Mouse (Mus musculus): ENCODE results near the gene Phldb2. TPM values are rescaled to one million over a fixed set of nuclear protein-coding genes. Genes with fewer than 3 reads are reported as not detected.
A peak's percentile ranks its signal among the peaks of the same experiment; 100 is the strongest.

The Phldb2 gene
- polyA plus RNA-seq, 1 experiment from 2014 or later = 28.0 TPM

DNA sequence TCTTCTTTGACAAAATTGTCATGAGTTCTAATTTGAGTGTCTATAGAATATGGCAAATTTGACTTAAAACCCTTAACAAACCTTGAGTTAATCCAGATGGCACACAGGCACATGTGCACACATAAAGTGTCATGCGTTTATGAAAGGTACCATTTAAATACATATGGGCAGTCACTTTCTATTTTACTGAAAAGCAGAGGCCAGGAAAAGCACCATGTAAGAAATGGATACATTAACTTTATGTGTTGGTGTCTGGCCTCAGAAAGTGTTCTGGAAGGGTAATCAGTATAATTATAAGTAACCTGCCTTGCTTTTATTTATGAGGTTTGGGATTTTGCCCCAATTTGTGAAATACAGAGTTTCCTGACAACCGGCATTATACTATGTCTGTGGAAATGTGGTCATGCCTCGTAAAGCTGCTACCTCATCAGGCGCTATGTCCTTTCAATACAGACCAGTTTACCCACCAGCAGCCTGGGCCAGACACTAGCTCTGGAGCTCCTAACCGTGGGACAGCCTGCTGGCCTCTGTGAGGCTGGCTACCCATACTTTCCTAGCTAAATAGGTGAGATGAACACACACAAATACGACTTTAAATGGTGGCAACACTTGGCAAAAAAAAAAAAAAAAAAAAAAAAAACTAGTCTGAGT is 73.2 kb downstream of the Phldb2 start:
- Histone ChIP-seq H3K4me3 (no peak overlapping the region), H3K36me3 (replicated peaks) (no peaks in the 10 kb centered on the region), H3K9me3 (no peaks in the 10 kb centered on the region), H3K27me3 (ENCODE audit: poor library complexity, severe bottlenecking) (no peaks in the 10 kb centered on the region), H3K27ac (no peak overlapping the region), H3K4me1 (no peaks in the 10 kb centered on the region)
- no peak for DNase-seq (ENCODE audit: extremely low spot score, low spot score)
- WGBS = 86% methylated on average over 6 of the region's 6 CpGs

DNA sequence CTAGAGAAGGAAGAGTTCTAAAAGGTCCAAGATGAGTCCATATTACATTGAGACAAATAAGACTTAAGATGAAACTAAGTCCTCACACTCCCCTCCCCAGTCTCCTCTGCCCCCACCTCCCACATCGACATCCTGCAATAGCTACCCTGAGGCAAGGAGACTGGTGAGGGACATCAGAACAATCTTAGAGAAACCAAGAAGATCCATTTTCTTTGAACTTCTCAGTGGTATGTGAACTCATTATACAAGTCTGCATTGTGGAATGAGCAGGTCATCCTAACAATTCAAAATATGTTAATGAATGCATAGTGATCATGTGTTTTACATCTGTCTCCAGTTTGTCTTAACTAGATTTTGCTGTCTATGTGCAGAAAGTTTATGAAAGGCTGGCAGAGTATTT is 75.7 kb downstream of the Phldb2 start:
- 81% methylated on average over 1 of the region's 1 CpGs for WGBS
- Histone ChIP-seq H3K27me3 (ENCODE audit: poor library complexity, severe bottlenecking) (no peaks in the 10 kb centered on the region), H3K9me3 (no peaks in the 10 kb centered on the region), H3K4me3 (no peak overlapping the region), H3K4me1 (no peaks in the 10 kb centered on the region), H3K27ac (no peak overlapping the region), H3K36me3 (replicated peaks) (no peaks in the 10 kb centered on the region)
- DNase-seq (ENCODE audit: extremely low spot score, low spot score) = no peak

DNA sequence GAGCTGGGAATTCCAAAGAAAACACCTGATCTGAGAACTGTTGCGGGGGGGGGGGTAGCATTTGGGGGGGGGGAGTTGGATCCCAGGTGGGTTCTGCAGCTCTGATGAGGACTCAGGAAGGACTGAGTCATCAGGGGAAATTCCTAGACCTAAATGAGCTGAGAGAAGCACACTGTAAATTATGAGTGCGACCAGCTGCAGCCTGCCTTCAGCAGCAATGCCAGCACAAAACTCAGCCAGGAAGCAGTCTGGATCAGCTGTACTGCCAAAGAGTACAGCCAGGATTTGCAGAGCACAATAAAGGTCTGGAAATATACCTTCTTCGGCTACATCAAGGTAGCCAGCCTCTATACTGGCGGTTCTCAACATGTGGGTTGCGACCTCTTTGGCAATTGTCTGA is 76.2 kb downstream of the Phldb2 start:
- Histone ChIP-seq H3K9me3 (no peaks in the 10 kb centered on the region), H3K4me3 (no peak overlapping the region), H3K36me3 (replicated peaks) (no peaks in the 10 kb centered on the region), H3K27me3 (ENCODE audit: poor library complexity, severe bottlenecking) (no peaks in the 10 kb centered on the region), H3K27ac (no peak overlapping the region), H3K4me1 (no peaks in the 10 kb centered on the region)
- DNase-seq (ENCODE audit: extremely low spot score, low spot score) = no peak
- WGBS = 92% methylated on average over 5 of the region's 5 CpGs

DNA sequence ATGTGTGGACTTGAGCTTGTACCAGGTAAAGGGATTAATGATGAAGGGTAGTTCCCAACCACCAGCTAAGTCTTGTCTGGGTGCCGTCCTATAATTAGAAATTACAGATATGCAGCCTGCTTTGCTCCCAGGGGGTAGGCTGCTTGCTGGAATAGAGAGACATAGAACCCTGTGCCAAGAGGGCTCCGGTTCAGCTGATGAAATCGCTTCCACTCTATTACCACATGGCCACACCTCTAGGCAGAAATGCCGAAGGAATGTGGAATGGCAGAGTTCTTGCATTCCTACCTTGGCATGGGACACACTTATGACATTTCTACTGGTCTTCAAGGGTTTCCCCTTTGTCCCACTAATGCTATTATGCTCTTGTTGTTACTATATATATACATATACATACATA is 80.0 kb downstream of the Phldb2 start:
- H3K4me3 ChIP-seq = no peak overlapping the region
- H3K27ac ChIP-seq = no peak overlapping the region
- no peak for DNase-seq (ENCODE audit: extremely low spot score, low spot score)
- H3K27me3 ChIP-seq (ENCODE audit: poor library complexity, severe bottlenecking) = no peaks in the 10 kb centered on the region
- H3K4me1 ChIP-seq = no peaks in the 10 kb centered on the region
- H3K36me3 ChIP-seq (replicated peaks) = no peaks in the 10 kb centered on the region
- WGBS = 87% methylated on average over 4 of the region's 4 CpGs
- H3K9me3 ChIP-seq = no peaks in the 10 kb centered on the region

DNA sequence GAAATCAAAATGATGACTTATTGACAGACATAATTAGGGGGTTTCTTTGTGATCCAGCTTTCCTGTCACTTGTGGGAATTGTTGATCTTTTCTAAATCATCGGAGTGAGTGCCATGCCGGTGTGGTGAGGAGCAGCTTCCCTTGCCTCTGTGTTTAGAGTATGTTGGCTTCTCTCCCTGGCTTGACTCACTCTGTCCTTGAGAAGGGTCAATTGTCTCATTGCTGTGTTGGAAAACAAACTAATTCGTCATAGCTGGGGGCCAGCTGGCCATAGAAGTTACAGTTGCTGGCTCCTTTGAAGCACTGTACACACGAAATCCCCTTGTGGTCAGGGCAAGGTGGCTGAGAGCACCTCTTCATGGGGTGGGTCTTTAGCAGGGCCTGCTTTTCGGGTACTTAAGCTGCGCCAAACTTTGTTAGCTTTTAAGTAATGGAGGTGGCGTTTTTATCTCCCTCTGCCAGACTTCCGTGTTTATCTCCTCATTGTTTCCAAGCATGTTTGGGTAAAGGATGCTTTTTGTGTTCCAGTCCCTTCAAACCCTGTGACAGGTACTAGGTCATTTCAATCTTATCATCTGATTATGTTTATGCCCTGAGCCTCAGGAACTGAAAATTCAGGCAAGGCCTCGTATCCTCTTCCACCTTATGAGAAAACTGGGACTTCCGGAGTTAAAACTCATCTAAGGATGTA is 82.0 kb downstream of the Phldb2 start:
- H3K4me1 ChIP-seq = no peaks in the 10 kb centered on the region
- no peaks in the 10 kb centered on the region for H3K9me3 ChIP-seq
- DNase-seq (ENCODE audit: extremely low spot score, low spot score) = no peak
- H3K36me3 ChIP-seq (replicated peaks) = no peaks in the 10 kb centered on the region
- 90% methylated on average over 10 of the region's 10 CpGs for WGBS
- H3K27ac ChIP-seq = no peak overlapping the region
- H3K27me3 ChIP-seq (ENCODE audit: poor library complexity, severe bottlenecking) = no peaks in the 10 kb centered on the region
- no peak overlapping the region for H3K4me3 ChIP-seq

DNA sequence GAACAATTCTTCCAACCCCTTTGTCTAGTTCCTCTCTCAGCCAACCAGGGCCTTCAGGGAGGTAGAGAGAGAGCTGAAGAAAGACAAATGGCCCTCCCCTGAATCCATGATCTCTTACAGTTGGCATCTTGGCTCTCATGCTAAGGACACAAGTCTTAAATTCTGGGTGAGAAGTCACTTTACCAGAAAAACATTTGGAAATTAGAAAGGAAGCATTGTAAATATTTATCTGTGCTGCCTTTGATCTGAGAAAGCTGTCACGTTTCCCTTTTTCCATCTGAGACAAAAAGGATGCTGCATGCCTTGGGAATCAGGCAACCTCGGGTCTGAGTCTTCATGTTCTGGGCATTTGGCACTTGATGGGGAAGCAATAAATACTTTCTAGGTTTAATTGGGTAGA is 82.7 kb downstream of the Phldb2 start:
- Histone ChIP-seq H3K4me1 (no peaks in the 10 kb centered on the region), H3K27me3 (ENCODE audit: poor library complexity, severe bottlenecking) (no peaks in the 10 kb centered on the region), H3K9me3 (no peaks in the 10 kb centered on the region), H3K36me3 (replicated peaks) (no peaks in the 10 kb centered on the region), H3K4me3 (no peak overlapping the region), H3K27ac (no peak overlapping the region)
- WGBS = 67% methylated on average over 2 of the region's 2 CpGs
- DNase-seq (ENCODE audit: extremely low spot score, low spot score) = no peak

DNA sequence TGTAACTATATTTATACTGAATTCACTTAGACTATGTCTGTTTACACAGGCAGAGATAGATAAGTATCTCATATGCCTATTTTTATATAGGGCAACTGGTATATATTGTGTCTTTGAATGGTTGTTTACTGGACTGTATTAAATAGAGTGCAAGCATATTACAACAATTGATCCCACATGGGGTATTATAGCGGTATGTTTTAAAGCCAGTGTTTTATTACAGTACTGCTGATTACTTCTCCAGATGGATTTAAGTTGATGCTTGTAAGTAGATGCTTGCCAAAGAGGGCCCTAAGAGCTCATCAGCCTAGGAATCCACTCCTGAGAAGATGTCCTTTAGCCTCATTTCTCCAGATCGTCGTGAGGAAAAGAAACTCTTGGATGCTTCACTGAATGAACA is 84.4 kb downstream of the Phldb2 start:
- Histone ChIP-seq H3K27me3 (ENCODE audit: poor library complexity, severe bottlenecking) (no peaks in the 10 kb centered on the region), H3K27ac (no peak overlapping the region), H3K4me3 (no peak overlapping the region), H3K4me1 (no peaks in the 10 kb centered on the region), H3K9me3 (no peaks in the 10 kb centered on the region), H3K36me3 (replicated peaks) (no peaks in the 10 kb centered on the region)
- no peak for DNase-seq (ENCODE audit: extremely low spot score, low spot score)
- WGBS = 83% methylated on average over 3 of the region's 3 CpGs

DNA sequence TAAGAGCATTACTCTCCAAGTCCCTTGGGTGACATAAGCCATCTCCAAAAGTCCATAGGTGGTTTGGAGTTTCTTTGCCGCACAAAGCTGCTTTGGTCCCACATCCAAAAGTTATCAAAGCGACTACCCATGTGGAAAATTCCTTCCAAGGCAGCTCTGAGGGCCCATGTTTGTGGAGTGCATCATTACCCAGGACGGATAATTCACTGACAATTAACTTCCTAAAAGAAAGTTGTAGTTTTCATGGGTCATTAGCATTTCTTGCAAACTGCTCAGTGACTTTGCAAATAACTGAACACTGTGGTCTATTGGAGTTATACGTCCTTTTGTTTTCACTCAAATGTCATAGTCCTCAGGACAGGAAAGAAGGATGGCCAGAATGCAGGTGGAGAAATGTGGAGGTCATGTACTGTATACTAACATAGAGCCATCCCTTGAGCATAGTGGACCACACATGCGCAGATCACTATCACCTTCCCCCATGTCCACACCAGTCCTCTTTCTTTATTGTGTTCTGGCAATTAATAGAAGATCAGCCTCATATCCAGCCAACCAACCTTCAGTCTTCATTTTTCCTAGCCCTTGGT is 96.0 kb downstream of the Phldb2 start:
- WGBS = 52% methylated on average over 5 of the region's 5 CpGs
- DNase-seq (ENCODE audit: extremely low spot score, low spot score) = no peak
- Histone ChIP-seq H3K4me3 (no peak overlapping the region), H3K36me3 (replicated peaks) (no peaks in the 10 kb centered on the region), H3K9me3 (no peaks in the 10 kb centered on the region), H3K4me1 (no peaks in the 10 kb centered on the region; the same call in 1 of the 2 replicates), H3K27me3 (ENCODE audit: poor library complexity, severe bottlenecking) (peaks cover 26% of the 10 kb centered on the region), H3K27ac (no peak overlapping the region)

DNA sequence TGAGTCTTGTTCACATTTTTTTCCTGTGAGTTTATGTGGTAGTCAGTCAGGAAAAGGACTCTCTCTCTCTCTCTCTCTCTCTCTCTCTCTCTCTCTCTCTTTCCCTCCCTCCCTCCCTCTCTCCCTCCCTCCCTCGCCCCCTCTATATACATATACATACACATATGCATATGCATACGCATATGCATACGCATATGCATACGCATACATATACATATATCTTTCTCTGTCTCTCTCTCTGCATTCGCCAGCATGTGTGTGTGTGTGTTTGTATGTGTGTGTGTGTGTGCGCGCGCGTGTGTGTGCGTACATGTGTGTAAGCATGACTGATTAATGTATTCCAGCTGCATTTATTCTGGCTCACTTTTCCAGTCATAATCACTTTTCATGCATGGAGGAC is 98.9 kb downstream of the Phldb2 start:
- H3K27ac ChIP-seq = no peak overlapping the region
- H3K4me3 ChIP-seq = no peak overlapping the region
- peaks cover 26% of the 10 kb centered on the region for H3K27me3 ChIP-seq (ENCODE audit: poor library complexity, severe bottlenecking)
- DNase-seq (ENCODE audit: extremely low spot score, low spot score) = no peak
- no peaks in the 10 kb centered on the region for H3K36me3 ChIP-seq (replicated peaks)
- H3K4me1 ChIP-seq = no peaks in the 10 kb centered on the region; the same call in 1 of the 2 replicates
- no peaks in the 10 kb centered on the region for H3K9me3 ChIP-seq
- WGBS = 93% methylated on average over 10 of the region's 10 CpGs

DNA sequence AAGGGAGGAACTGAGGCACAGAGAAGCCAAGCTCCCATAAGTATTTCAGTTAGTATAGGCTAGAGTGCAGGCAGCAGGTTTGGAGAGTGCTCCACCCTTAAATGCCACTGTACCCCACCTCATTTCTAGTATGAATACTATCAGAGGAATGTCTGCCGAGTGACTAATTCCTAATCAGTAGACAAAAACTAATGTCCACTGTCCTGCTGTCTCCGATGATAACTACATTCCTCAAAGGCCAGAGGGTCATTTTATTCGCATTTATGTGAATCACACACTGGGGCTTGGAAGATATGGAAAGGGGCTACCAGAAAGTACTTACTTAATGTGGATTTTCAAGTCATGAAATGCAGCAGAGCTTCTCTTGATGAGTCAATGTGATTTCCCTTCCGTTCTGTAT is 104.4 kb downstream of the Phldb2 start:
- H3K4me1 ChIP-seq = peaks cover 9% of the 10 kb centered on the region
- no peaks in the 10 kb centered on the region for H3K36me3 ChIP-seq (replicated peaks)
- peaks cover 28% of the 10 kb centered on the region for H3K27me3 ChIP-seq (ENCODE audit: poor library complexity, severe bottlenecking)
- H3K9me3 ChIP-seq = no peaks in the 10 kb centered on the region
- DNase-seq (ENCODE audit: extremely low spot score, low spot score) = no peak
- 87% methylated on average over 4 of the region's 4 CpGs for WGBS
- no peak overlapping the region for H3K4me3 ChIP-seq
- no peak overlapping the region for H3K27ac ChIP-seq

DNA sequence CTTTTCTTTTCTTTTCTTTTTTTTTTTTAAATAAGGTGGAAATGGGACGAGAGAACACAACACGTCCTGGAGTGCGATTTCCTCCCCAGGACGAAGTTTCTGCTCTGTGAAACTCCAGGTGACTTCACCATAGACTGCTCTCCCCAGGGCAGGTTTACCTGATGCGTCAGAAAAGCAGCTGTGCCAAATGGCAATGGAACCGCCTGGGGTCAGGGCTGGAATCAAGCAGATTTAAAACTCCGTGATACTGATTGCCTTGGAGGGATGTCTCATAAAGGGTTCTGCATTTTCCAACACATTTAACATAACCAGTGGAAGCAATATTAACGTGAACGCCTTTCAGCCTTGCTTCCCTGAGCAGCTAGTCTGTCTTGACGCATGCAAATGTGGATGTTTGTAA is 108.5 kb downstream of the Phldb2 start:
- H3K4me3 ChIP-seq = peak overlapping the region; percentile 65
- no peak overlapping the region for H3K27ac ChIP-seq
- no peaks in the 10 kb centered on the region for H3K9me3 ChIP-seq
- 11% methylated on average over 10 of the region's 10 CpGs for WGBS
- no peak for DNase-seq (ENCODE audit: extremely low spot score, low spot score)
- peaks cover 28% of the 10 kb centered on the region for H3K27me3 ChIP-seq (ENCODE audit: poor library complexity, severe bottlenecking)
- H3K36me3 ChIP-seq (replicated peaks) = no peaks in the 10 kb centered on the region
- peaks cover 28% of the 10 kb centered on the region for H3K4me1 ChIP-seq

DNA sequence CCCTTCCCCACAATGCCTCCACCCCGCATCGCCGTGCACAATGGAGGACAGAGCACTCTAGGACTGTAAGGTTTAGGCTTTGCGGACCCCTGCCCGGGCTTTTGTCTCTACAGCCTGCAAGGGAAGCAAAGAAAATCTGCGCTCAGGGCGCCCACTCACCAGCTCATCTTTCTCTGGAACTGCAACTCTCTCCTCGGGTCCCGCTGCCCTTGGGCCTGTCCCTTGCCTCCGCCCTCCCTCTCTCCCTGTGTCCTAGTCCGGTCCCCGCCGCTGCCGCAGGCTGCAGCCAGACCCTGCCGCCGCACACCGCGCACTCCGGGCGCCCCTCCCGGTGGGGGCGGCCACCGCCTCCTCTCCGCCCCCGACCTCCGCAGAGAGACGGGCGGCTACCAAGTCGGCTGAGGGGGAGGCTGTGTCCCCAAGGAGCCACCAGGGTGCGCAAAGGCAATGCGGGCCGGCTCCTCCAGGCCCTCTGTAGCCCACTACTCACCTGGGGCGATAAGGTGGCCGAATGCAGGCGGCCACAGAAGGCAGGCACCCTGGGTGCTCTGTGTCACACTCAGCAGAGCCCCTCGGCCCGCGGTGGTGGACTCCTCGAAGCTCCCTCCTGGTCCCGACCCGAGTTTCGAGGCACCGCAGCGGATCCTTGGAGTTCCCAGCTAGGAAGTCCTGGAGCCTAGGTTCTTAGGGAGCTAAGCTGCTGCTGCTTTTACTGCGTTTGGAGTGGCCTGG is 109.2 kb downstream of the Phldb2 start:
- DNase-seq (ENCODE audit: extremely low spot score, low spot score) = peak; percentile 85
- Histone ChIP-seq H3K4me3 (peak overlapping the region; percentile 65), H3K27ac (peak overlapping the region; percentile 91), H3K27me3 (ENCODE audit: poor library complexity, severe bottlenecking) (peaks cover 28% of the 10 kb centered on the region), H3K4me1 (peaks cover 28% of the 10 kb centered on the region), H3K36me3 (replicated peaks) (no peaks in the 10 kb centered on the region), H3K9me3 (no peaks in the 10 kb centered on the region)
- WGBS = under 1% methylated on average over 45 of the region's 45 CpGs
